Mouse (Mus musculus) kidney, postnatal 0 days (tissue): Measurements from ENCODE around the gene Dcaf15. TPM values are rescaled to one million over a fixed set of nuclear protein-coding genes. Genes with fewer than 3 reads are reported as not detected.
A peak's percentile ranks its signal among the peaks of the same experiment; 100 is the strongest.

Experiments
- ATAC-seq: fragments of 200-750 bp; cut with Nextera tagmentation; replicated peaks from 2 replicates; pipeline ENCODE4 v1.8.0; 2017; ENCODE audit warnings: low read depth, moderate number of reproducible peaks, moderate TSS enrichment, moderate library complexity; ENCODE audit not compliant: low FRiP score
- DNase-seq: peaks from one replicate; pipeline ENCODE4 v3.0.0-alpha.2; 2016; ENCODE audit warnings: low spot score
- H3K27ac ChIP-seq: fragments of 300-500 bp; sonication (generic); 2 replicates; pipeline ENCODE4 v1.5.1; 2014; ENCODE audit warnings: mild to moderate bottlenecking
- H3K27me3 ChIP-seq: fragments of 300-500 bp; sonication (generic); 2 replicates; pipeline ENCODE4 v1.6.1; 2014; ENCODE audit warnings: low read length, mixed read lengths; ENCODE audit not compliant: insufficient read depth
- H3K36me3 ChIP-seq: fragments of 300-500 bp; sonication (generic); 2 replicates; pipeline ENCODE4 v1.6.1; 2014; ENCODE audit warnings: low read length, mixed read lengths; ENCODE audit not compliant: insufficient read depth
- H3K4me1 ChIP-seq: fragments of 300-500 bp; sonication (generic); replicated peaks from 2 replicates; pipeline ENCODE4 v1.6.1; 2014; ENCODE audit warnings: antibody characterized with exemption, low read length, mixed read lengths; ENCODE audit not compliant: insufficient read depth
- H3K4me2 ChIP-seq: fragments of 300-500 bp; sonication (generic); 2 replicates; pipeline ENCODE4 v1.6.1; 2014; ENCODE audit warnings: mild to moderate bottlenecking, low read length, moderate library complexity, mixed read lengths
- H3K4me3 ChIP-seq: fragments of 300-500 bp; sonication (generic); replicated peaks from 2 replicates; pipeline ENCODE4 v1.5.1; 2014; ENCODE audit warnings: low read depth, low read length
- H3K9ac ChIP-seq: fragments of 300-500 bp; sonication (generic); 2 replicates; pipeline ENCODE4 v1.6.1; 2014; ENCODE audit warnings: low read depth, low read length
- H3K9me3 ChIP-seq: fragments of 300-500 bp; sonication (generic); replicated peaks from 2 replicates; pipeline ENCODE4 v1.6.1; 2016; ENCODE audit warnings: low read length, inconsistent platforms, mixed read lengths
- CTCF ChIP-seq: IDR thresholded peaks from 2 replicates; pipeline ENCODE4 v1.5.1; 2016; ENCODE audit warnings: antibody characterized with exemption, low read depth, mild to moderate bottlenecking, moderate library complexity
- WGBS: fragments of 180-500 bp; shearing (Covaris S2); extraction: QIAGEN DNeasy Blood & Tissue Kit; methylation state at CpG from one replicate; pipeline ENCODE4 v1.1.7; 2014; 5-methylcytosine and 5-hydroxymethylcytosine counted together
- polyA plus RNA-seq: library from polyadenylated mRNA; unstranded; fragments of >200 nt; fragmentation: Nextera tagmentation; extraction: Ambion mirVana; gene quantifications from 2 replicates; pipeline ENCODE4 v1.2.1, GENCODE M21; 2015

Dcaf15 gene
- polyA plus RNA-seq, 1 experiment from 2014 or later = 7.5 TPM

DNA sequence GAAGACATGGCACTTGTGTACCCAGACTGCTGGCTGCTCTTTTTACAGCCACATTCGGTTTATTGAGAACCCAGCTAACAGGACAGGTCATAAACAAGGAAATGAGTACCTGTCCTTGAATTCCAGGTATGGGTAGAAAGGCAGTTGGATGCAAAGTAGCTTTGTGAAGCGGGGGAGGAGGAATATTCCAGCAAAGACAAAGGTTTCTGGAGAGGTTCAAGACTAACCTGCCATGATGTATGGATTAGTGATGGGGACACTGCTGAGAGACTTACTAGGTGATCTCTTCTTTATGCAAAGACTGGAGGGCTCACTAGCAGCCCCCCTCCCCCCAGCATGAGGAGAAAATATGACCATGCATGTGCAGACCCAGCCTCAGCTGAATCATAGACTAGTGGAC lies 1.1 kb upstream of the Dcaf15 start:
- WGBS = 71% methylated on average over 2 of the region's 2 CpGs
- H3K4me3 ChIP-seq = no peak overlapping the region
- H3K27me3 ChIP-seq = no peaks in the 10 kb centered on the region
- no peak for TF ChIP-seq CTCF
- no peak overlapping the region for H3K9ac ChIP-seq
- no peak overlapping the region for H3K4me2 ChIP-seq
- H3K27ac ChIP-seq = no peak overlapping the region
- peaks cover 14% of the 10 kb centered on the region for H3K4me1 ChIP-seq
- H3K36me3 ChIP-seq = no peaks in the 10 kb centered on the region
- ATAC-seq (no peak), DNase-seq (no peak)
- H3K9me3 ChIP-seq = no peaks in the 10 kb centered on the region

DNA sequence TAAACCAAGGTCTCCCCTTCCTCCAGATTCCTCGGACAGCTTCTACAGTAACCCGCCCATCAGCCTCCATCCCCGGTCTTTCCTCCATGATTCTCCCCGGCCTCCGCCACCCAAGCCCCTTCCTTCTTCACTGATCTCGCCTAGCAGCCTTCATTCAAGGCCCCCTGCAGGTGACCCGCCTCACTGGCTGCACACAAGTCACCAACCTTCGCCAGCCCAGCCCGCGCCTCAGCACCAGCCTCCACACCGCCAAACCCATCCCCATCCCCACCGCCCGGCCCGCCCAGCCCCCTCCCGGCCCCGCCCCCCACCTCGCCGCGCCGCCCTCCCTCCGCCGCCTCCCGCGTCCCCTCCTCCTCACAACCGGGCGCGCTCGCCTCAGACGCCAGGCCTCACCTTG lies 347 bp downstream of the Dcaf15 start:
- H3K9ac ChIP-seq = peak overlapping the region; percentile 77
- peak overlapping the region; percentile 76 for H3K4me2 ChIP-seq
- H3K4me1 ChIP-seq = peaks cover 14% of the 10 kb centered on the region
- H3K27me3 ChIP-seq = no peaks in the 10 kb centered on the region
- DNase-seq (peak; percentile 83), ATAC-seq (peak; percentile 79)
- H3K36me3 ChIP-seq = 0 out of 2 replicates have a peak, but pooled peaks cover under 1% of the 10 kb centered on the region
- peak overlapping the region; percentile 86 for H3K27ac ChIP-seq
- TF ChIP-seq CTCF = peak; percentile 52
- under 1% methylated on average over 28 of the region's 29 CpGs for WGBS
- no peaks in the 10 kb centered on the region for H3K9me3 ChIP-seq
- peak overlapping the region; percentile 73 for H3K4me3 ChIP-seq

DNA sequence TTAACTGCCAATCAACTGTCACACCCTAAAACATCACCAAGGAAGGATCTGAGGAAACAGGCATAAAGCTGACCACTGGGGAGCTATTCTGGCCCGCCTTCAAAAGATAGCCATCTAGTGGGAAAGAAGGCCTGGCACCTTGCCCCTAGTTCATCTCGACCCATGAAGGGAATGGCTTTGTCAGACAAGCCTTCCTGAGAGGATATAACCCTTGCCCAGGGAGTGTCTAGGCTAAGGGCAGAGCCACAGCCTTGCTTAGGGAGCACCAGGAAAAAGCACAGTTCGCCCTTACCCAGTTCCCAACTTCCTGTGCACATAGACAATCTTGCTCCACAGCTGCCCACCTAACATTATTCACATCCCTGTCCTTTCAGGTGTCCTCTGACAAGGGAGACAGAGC lies 967 bp downstream of the Dcaf15 start:
- H3K4me3 ChIP-seq = peak overlapping the region; percentile 73
- H3K4me2 ChIP-seq = peak overlapping the region; percentile 76
- peaks cover 14% of the 10 kb centered on the region for H3K4me1 ChIP-seq
- peak overlapping the region; percentile 77; the same call in 1 of the 2 replicates for H3K9ac ChIP-seq
- no peak for TF ChIP-seq CTCF
- H3K27me3 ChIP-seq = no peaks in the 10 kb centered on the region
- ATAC-seq = no peak
- DNase-seq = peak; percentile 16
- H3K36me3 ChIP-seq = 0 out of 2 replicates have a peak, but pooled peaks cover 7% of the 10 kb centered on the region
- H3K27ac ChIP-seq = peak overlapping the region; percentile 31; the same call in 1 of the 2 replicates
- no peaks in the 10 kb centered on the region for H3K9me3 ChIP-seq
- 35% methylated on average over 3 of the region's 3 CpGs for WGBS

- Histone ChIP-seq H3K9me3 (no peaks in the 10 kb centered on the region), H3K27ac (no peak overlapping the region), H3K4me3 (no peak overlapping the region), H3K36me3 (peaks cover 23% of the 10 kb centered on the region), H3K9ac (no peak overlapping the region), H3K4me1 (peaks cover 14% of the 10 kb centered on the region), H3K27me3 (no peaks in the 10 kb centered on the region), H3K4me2 (no peak overlapping the region)
- no peak for ATAC-seq
- DNase-seq = no peak
- 89% methylated on average over 25 of the region's 25 CpGs for WGBS
- no peak for TF ChIP-seq CTCF
These were observed 2.9 kb downstream of the Dcaf15 start for GRCm38 (mm10) chr8:84101476-84102270.

DNA sequence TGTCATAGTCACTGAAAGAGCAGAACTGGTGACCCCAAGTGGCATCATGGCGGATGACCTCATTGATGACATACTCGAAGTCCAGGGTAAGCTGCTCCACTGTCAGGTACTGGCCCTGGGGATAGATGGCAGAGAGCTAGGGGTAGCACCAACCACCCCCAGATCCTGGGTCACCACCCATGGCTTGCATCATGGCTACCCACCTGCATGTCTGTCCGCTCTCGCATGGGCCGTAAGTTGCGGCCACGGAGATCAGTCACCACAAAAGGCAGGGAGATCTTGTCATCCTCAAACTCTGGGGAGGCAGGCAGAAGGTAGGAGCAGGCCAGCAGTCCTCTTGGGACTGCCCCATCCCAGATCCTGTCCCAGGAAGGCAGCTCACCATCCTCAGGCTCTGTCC lies 6.2 kb downstream of the Dcaf15 start:
- no peak for DNase-seq
- no peak overlapping the region for H3K4me2 ChIP-seq
- no peaks in the 10 kb centered on the region for H3K27me3 ChIP-seq
- 93% methylated on average over 7 of the region's 7 CpGs for WGBS
- no peak for ATAC-seq
- TF ChIP-seq CTCF = no peak
- H3K4me1 ChIP-seq = peaks cover 7% of the 10 kb centered on the region
- H3K27ac ChIP-seq = no peak overlapping the region
- no peaks in the 10 kb centered on the region for H3K9me3 ChIP-seq
- H3K4me3 ChIP-seq = no peak overlapping the region
- no peak overlapping the region for H3K9ac ChIP-seq
- peaks cover 47% of the 10 kb centered on the region for H3K36me3 ChIP-seq

- H3K4me2 ChIP-seq = no peak overlapping the region
- H3K9ac ChIP-seq = no peak overlapping the region
- H3K9me3 ChIP-seq = no peaks in the 10 kb centered on the region
- H3K36me3 ChIP-seq = peaks cover 67% of the 10 kb centered on the region
- no peak overlapping the region for H3K4me3 ChIP-seq
- H3K27me3 ChIP-seq = no peaks in the 10 kb centered on the region
- DNase-seq (no peak), ATAC-seq (no peak)
- H3K4me1 ChIP-seq = no peaks in the 10 kb centered on the region
- no peak for TF ChIP-seq CTCF
- WGBS = 76% methylated on average over 8 of the region's 8 CpGs
- no peak overlapping the region for H3K27ac ChIP-seq
These were observed 8.5 kb downstream of the Dcaf15 start for GRCm38 (mm10) chr8:84096061-84096460.
